Mouse (Mus musculus) small intestine, adult 2 months (tissue): ENCODE data around the gene Impdh2.

Experiments used
- CTCF ChIP-seq: fragments of 200-500 bp; IDR thresholded peaks from 2 replicates; pipeline ENCODE4 v1.5.1; 2012; ENCODE audit warnings: low read depth, mild to moderate bottlenecking, control low read depth, inconsistent platforms, low read length, moderate library complexity, mixed read lengths; ENCODE audit not compliant: insufficient replicate concordance, insufficient read length; ENCODE audit errors: extremely low read depth
- POLR2A ChIP-seq: fragments of 200-500 bp; IDR thresholded peaks from 2 replicates; pipeline ENCODE4 v1.6.1; 2012; ENCODE audit warnings: low read depth, mild to moderate bottlenecking, control low read depth, inconsistent platforms, low read length, moderate library complexity

- no peak for TF ChIP-seq CTCF
- no peak for TF ChIP-seq POLR2A
These were observed 42.2 kb upstream of the Impdh2 start for GRCm38 (mm10) chr9:108517931-108518332.
